Mouse (Mus musculus): ENCODE data around the gene Pdp2. TPM values are rescaled to one million over a fixed set of nuclear protein-coding genes. Genes with fewer than 3 reads are reported as not detected.

Pdp2 gene
- total and polyA plus RNA-seq, 3 experiments, result 12.2 to 12.4 TPM; not detected in 1

DNA sequence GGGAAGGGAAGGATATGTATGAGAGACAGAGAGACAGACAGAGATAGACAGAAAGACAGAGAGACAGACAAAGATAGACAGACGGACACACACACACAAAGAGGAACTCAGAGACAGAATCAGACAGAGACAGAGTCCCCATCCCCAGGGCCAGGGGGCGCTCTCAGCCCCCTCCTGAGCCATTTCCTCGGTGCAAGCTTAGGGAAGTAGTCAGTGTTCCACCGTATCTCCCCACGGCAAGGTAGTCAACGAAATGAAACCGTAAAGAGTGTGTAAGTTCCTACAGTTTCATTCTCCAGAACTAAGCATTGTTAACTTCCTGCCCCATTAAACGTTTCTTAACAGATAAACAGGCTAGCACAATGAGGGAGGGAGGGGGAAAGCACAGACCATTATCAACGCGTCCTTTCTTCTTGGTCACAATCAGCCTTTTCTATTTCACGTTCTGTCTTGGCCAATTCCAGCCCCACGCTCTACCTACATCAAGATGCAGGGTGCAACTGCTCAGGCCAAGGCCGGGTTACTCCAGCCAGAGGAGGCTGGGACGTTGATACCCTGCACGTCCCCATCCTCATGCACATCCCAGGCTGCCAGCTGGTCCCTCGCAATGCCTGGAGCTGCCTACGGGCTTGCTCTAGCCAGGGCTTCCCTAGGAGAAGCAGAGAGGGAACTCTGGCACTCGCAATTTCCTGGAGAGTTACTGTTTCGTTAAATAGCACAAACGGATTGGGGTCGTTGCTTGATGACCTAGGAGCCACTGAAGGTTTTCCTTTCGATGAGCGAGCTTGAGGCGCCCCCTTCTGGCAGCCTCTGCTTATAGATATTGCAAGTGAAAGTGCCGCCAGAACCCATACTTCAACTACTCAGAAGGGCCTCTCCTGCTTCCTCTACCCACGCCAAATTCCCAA is 20.6 kb upstream of the Pdp2 start:
- Histone ChIP-seq H3K9me3 (replicated peaks; ENCODE audit: insufficient read depth, low read length) (no peaks in the 10 kb centered on the region), H3K4me3 (ENCODE audit: control insufficient read depth in 1 of 2, insufficient read depth in 1 of 2, low read depth in 2 of 2, low read length in 2 of 2) (peak overlapping the region; percentile 64 to 73), H3K9ac (ENCODE audit: control insufficient read depth, low read depth, low read length, poor library complexity, severe bottlenecking) (peak overlapping the region; percentile 65), H3K36me3 (ENCODE audit: control insufficient read depth in 1 of 2, insufficient read depth in 2 of 2, low read length in 2 of 2) (no peaks in the 10 kb centered on the region), H3K27me3 (ENCODE audit: control insufficient read depth in 1 of 2, insufficient read depth in 2 of 2, low read length in 2 of 2) (no peaks in the 10 kb centered on the region), H3K27ac (ENCODE audit: control insufficient read depth, low read depth, low read length) (peak overlapping the region; percentile 79), H3K4me1 (ENCODE audit: control insufficient read depth in 1 of 2, insufficient read depth in 2 of 2, low read length in 2 of 2) (peaks cover 0 to 3% of the 10 kb centered on the region in 2 experiments; a peak in 1 of 4 replicates), H3K79me2 (ENCODE audit: control insufficient read depth, insufficient read depth, low read length, poor library complexity) (no peaks in the 10 kb centered on the region; the same call in 1 of the 2 replicates)
- no peak for TF ChIP-seq EP300 (IDR thresholded peaks at IDR 0.05; ENCODE audit: low read depth in 1 of 2, low read length in 2 of 2)
- peak; percentile 29; a peak in 2 of 4 replicates for TF ChIP-seq POLR2A (IDR thresholded peaks at IDR 0.05; ENCODE audit: control insufficient read depth in 1 of 2, insufficient read depth in 1 of 2, low read depth in 1 of 2, low read length in 2 of 2, poor library complexity in 1 of 2)
- no peak for TF ChIP-seq ETS1 (IDR thresholded peaks at IDR 0.05; ENCODE audit: low read depth, low read length)
- peak; percentile 79 for TF ChIP-seq TBP (IDR thresholded peaks at IDR 0.05; ENCODE audit: low read depth, low read length)
- TF ChIP-seq POLR2AphosphoS2 (IDR thresholded peaks at IDR 0.05; ENCODE audit: low read length), result no peak
- no peak for TF ChIP-seq MEF2A (IDR thresholded peaks at IDR 0.05; ENCODE audit: extremely low read depth, insufficient replicate concordance, low read depth, low read length, poor library complexity, severe bottlenecking)
- no peak for TF ChIP-seq TCF12 (IDR thresholded peaks at IDR 0.05; ENCODE audit: low read depth, low read length)
- TF ChIP-seq TAL1 (IDR thresholded peaks at IDR 0.05; ENCODE audit: low read length), result no peak; the same call in 1 of the 2 replicates
- TF ChIP-seq E2F4 (IDR thresholded peaks at IDR 0.05; ENCODE audit: borderline replicate concordance, low read depth, low read length), result no peak
- TF ChIP-seq SIN3A (IDR thresholded peaks at IDR 0.05; ENCODE audit: low read length), result no peak; the same call in 1 of the 2 replicates
- TF ChIP-seq MXI1 (IDR thresholded peaks at IDR 0.05; ENCODE audit: low read depth, low read length), result peak; percentile 49; the same call in 1 of the 2 replicates
- peak; percentile 90 for TF ChIP-seq RAD21 (IDR thresholded peaks at IDR 0.05; ENCODE audit: low read depth, low read length)
- TF ChIP-seq MAZ (IDR thresholded peaks at IDR 0.05; ENCODE audit: low read depth, low read length), result peak; percentile 14; the same call in 1 of the 2 replicates
- 0 out of 2 replicates have a peak, but pooled peaks have one; percentile 36 for TF ChIP-seq UBTF (IDR thresholded peaks at IDR 0.05; ENCODE audit: borderline replicate concordance, insufficient read depth, low read depth, low read length)
- TF ChIP-seq HCFC1 (IDR thresholded peaks at IDR 0.05; ENCODE audit: low read depth, low read length), result peak; percentile 54; the same call in 1 of the 2 replicates
- 0 out of 2 replicates have a peak, but pooled peaks have one; percentile 8 for TF ChIP-seq MYC (IDR thresholded peaks at IDR 0.05; ENCODE audit: low read depth, low read length)
- peak; percentile 53; the same call in 1 of the 2 replicates for TF ChIP-seq ZC3H11A (IDR thresholded peaks at IDR 0.05; ENCODE audit: low read depth, low read length)
- peak; percentile 68 for TF ChIP-seq SMC3 (IDR thresholded peaks at IDR 0.05; ENCODE audit: low read depth, low read length)
- peak; percentile 47; the same call in 1 of the 2 replicates for TF ChIP-seq ELF1 (IDR thresholded peaks at IDR 0.05; ENCODE audit: low read depth, low read length)
- peak; percentile 17; the same call in 1 of the 2 replicates for TF ChIP-seq NELFE (IDR thresholded peaks at IDR 0.05; ENCODE audit: low read depth, low read length)
- TF ChIP-seq GABPA (IDR thresholded peaks at IDR 0.05; ENCODE audit: low read depth, low read length), result 0 out of 2 replicates have a peak, but pooled peaks have one; percentile 5
- peak; percentile 92 to 95 (median 93) for TF ChIP-seq CTCF (IDR thresholded peaks at IDR 0.05 in 2 of 3, conservative IDR thresholded peaks at IDR 0.05 in 1 of 3; ENCODE audit: control insufficient read depth in 1 of 3, insufficient read depth in 1 of 3, low read depth in 2 of 3, low read length in 3 of 3, poor library complexity in 1 of 3, severe bottlenecking in 1 of 3)
- DNase-seq (ENCODE audit: low read depth, low spot score), result peak; percentile 95
